Mouse (Mus musculus) heart, postnatal 10 days (tissue): Measurements from ENCODE around the gene Tmem100. TPM values are rescaled to one million over a fixed set of nuclear protein-coding genes. Genes with fewer than 3 reads are reported as not detected.
A peak's percentile ranks its signal among the peaks of the same experiment; 100 is the strongest.

Experiments used
- DNase-seq, 2 experiments: peaks; one replicate each; pipeline ENCODE4 v3.0.0; 2021
- intact Hi-C: fragments of 180-260 bp; cut with DNase I; formaldehyde crosslinking; loops from one replicate; pipeline ENCODE4 v1.15.1; 2025
- total RNA-seq, 2 experiments: library from RNA; stranded (reverse); gene quantifications; 2 replicates each; pipeline ENCODE4 v1.2.3; 2021

The Tmem100 gene
- total RNA-seq: 10 to 100 TPM; 20.4 to 39.3 TPM

DNA sequence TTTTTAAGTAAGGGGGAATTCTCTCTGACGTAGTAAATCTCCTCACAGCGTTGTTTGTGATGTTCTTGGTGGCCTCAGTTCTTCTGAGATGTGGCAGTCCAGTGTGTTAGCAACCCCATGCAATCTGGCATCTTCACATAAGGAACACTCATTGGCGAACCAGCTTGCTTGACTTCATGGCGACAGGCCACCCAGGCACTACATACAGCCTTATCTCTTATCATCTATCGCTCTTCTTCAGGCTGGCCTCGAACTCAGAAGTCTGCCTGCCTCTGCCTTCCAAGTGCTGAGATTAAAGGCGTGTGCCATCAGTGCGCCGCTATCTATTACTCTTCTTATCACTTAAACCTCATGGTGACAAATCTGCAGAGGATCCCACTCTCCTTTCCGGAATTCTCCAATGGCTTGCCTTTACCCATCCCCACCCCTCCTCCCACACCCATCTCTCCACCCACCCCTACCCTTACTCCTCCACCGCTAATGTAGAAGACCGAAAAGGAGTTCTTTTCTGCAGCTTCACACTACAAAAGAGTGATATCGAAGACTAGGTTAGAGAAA is at the start of gene Tmem100:
Tmem100 (plus strand) TSS at position 508 of the 558 bp plus-strand sequence.
- DNase-seq: peak in 1 of 2 experiments; percentile 18
- intact Hi-C loops: loop anchor here (5.0 kb wide), 1 partner anchor 43 kb away; no protein-coding TSS in a partner anchor

DNA sequence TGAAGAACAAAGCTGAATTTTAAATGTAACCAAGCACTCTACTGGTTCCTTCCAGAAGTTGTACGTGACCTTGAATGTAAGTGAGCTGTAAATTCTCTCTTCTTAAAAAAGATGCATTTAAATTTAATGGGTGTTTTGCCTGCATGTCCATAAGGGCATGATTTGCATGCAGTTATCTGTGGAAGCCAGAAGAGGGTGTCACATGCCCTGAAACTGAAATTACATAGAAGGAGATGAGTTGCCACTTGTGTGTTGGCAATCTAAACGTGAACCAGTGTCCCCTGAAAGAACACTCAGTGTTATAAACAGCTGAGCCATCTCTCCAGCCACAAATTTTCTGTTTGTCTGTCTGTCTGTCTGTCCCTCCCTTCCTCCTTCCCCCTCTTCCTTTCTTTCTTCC is 47.2 kb upstream of the Tmem100 start:
- intact Hi-C loops: no loop called here
- DNase-seq: no peak

DNA sequence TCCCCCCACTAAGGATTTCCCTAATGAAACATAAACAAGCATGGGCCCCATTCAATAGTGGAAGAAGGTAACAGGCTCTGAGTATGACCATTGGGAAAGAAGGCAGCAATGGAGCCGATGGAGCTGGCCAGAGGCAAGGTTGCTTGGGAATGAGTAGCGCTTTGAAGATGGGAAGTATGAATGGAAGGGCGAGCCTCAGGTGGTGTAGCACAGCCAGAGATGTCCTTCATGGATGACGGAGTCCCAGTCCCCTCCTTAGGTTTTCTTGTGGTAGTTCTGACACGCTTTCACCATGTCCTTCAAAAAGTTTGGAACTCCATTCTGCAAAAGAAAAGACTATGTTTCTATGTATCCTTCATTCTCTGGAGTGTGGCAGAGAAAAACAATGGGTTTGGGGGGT is 45.7 kb upstream of the Tmem100 start:
- DNase-seq: no peak
- intact Hi-C loops: no loop called here

DNA sequence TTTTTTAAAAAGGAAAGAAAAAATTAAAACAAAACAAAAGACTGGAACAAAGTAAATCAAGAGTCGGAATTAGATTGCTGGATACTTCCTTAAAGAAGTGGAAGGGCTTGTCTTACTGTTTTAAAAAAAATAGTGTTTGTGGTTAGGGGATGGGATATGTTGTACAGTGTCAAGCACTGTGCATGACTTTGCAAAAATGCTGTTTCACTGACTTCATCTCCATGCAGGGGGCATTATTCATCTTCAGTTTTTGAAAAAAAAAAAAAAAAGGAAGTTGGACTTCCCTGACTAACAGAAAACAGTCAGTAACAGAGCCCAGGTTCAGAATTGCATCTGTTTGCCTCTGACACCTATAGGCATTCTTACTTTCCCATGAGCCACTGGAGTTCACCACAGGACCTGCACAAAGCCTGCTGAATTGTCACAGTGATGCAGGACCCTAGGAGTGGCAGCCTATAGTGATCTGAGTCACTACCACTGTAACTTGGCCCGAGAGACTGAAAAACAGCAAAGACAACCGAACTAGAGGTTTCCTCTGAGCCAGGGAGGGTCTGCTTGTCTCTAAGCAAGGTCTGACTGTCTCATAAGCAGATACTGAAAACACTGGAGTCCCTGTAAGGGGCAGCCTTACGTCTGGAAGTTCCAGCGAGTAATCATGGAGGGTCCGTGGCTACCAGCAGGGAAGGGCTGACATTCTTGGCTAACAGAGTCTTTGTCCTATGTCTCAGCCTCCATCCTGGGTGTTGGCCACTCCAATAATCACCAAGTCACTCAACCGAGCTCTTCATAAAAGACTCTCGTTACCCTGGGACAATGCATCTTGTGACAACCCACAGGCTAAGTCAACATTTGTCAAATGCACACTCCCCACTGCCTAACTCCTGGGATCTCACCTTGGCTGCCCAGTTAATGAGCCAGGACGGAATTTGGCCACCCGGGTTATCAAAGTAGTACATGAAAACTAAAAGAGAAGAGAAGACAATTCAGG is 44.7 kb upstream of the Tmem100 start:
- intact Hi-C loops: loop anchor here (5.0 kb wide), 1 partner anchor 47 kb away; the partner anchor contains the start of gene Tmem100
- no peak for DNase-seq

DNA sequence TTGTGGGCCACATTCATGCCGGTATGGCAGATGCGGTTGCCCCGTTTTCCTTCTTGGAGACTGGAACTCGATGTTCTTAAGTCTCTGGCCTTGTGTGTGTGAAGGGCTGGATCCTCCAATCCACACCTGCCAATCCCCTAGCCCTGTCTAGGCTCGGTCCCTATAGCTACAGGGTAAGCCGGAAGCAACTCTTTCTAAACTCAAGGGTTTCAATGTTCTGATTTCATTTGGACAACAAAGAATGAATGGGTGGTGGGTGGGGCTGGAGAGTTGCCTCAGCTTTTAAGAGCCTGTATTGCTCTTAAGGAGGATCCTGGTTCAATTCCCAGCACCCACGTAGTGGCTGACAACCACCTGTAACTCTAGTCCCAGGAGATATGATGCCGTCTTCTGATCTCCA is 43.6 kb upstream of the Tmem100 start:
- intact Hi-C loops: loop anchor here (5.0 kb wide), 1 partner anchor 46 kb away; the partner anchor contains the start of gene Tmem100
- DNase-seq: no peak

DNA sequence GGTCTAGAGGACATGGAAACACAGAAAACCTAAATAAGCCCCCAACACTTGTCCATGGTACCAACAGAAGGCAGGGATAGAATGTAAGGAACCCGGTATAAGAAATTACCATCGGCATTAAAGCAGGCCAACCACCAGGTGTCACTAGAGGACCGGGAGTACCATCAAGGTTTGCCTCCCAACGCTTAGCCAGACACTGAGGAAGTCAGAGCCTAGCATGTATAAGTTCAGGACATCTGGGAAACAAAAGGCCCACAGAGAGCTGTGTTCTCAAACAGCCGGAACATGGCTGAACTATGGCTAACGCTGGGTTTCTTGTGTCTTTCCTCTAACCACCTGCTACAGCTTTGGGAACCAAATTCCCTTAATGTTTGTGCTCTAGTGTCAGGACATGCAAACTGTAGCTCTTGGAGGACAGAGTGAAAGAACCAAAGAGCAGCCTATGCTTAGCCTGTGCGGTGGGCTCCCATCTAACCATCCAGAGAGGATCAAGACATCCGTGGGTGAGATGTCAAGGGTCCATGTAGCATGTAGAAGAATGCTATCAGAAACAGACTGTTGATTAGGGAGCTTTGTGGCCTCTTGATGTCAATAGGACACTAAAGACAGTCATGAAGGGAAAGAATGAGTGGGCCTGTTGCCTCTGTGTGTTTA is 41.1 kb upstream of the Tmem100 start:
- intact Hi-C loops: loop anchor here (1.0 to 5.0 kb wide), 2 partner anchors 43 to 181 kb away; partner anchors contain the start of gene Tmem100
- DNase-seq: peak; percentile 71 to 87

DNA sequence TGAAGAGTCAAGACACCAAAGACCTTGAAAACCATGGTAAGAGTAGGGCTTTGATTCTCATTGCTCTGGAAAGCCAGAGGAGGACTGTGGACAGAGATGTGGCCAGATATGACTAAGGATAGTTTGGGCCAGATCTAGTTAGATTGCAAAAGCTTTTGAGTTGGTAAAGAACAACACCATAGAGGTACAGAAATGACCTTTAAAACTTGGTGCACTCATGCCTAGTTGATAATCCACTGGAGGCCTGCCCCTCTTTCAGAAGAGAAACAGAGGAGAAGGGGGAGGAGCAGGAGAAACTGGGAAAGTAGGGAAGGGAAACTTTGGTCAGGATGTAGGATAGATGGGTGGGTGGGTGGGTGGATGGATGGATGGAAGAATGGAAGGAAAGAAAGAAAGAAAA is 38.5 kb upstream of the Tmem100 start:
- DNase-seq: no peak
- intact Hi-C loops: loop anchor here (2.0 to 5.0 kb wide), 3 partner anchors 27 to 646 kb away; partner anchors contain the start of genes Cox11 and Stxbp4

DNA sequence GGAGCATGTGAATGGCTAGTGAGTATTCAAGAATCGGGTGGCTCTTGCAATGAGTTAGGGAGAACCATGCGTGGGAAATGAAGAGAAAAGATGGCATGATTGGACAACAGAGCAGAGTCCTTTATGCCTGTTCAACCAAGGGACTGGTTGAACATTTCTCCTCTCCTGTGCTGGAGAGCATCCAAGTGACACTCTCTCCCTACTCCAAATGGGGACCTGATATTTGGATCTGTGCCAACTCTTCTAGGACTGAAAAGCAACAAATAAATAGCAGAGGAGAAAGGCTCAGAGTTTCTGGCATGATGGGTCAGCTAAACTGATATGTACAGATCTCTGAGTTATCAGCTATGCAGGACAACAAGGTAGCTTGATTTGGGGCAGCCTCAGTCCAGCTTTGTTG is 35.4 kb upstream of the Tmem100 start:
- DNase-seq: no peak
- intact Hi-C loops: loop anchor here (5.0 kb wide), 2 partner anchors 623 to 643 kb away; partner anchors contain the start of genes Cox11 and Stxbp4

DNA sequence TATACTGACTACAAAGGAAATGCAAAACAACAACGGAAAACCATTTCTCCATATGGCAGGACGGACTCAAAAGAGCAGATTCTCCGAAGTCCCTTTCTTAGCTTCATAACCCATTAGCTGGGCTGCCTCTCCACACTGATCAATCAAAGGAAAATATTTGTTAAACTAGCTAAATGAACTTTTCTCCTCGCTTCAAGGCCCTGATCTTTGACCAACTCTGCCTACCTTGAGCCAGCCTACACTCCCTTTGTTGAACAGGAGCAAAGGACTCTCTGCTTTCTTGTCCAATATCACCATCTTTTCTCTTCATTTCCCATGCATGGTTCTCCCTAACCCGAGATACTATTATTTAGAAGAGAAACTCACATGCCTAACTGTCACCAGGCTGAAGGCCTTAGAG is 34.6 kb upstream of the Tmem100 start:
- DNase-seq: no peak
- intact Hi-C loops: no loop called here

DNA sequence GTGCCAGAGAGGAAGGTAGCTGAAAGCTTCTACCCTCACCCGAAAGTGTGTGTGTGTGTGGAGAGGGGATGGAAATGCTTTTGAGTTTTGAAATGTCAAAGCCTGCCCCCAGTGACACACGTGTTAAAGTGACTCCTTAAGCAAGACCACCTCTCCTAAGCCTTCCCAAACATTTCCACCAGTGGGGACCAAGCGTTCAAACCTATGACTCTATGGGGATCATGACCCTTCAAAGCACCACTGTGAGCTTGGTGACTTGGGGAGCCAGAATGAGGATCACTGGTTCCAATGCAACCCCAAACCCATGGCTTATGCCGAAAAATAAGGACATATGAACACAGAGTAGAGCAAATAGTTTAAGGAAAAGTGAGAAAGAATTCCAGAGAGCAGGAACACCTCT is 33.7 kb upstream of the Tmem100 start:
- intact Hi-C loops: no loop called here
- no peak for DNase-seq

DNA sequence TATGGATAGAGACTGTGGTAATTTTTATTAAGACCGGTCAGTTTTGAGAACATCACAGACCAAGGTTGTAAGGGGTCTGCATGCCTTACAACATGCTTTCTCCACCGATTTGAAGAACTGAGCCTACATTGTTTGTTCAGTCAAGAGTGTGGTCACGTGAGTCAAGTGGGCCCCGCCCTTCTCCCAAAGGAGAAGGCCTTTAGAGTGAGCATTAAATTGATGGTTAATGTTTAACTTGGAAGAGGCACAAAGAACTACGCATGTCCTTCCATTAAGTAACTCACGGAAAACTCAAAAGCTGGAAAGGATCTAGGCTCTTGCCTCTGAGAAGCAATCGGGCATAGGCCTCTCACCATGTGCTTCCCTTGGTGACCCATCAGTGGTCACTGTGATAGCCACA is 33.3 kb upstream of the Tmem100 start:
- intact Hi-C loops: no loop called here
- no peak for DNase-seq

DNA sequence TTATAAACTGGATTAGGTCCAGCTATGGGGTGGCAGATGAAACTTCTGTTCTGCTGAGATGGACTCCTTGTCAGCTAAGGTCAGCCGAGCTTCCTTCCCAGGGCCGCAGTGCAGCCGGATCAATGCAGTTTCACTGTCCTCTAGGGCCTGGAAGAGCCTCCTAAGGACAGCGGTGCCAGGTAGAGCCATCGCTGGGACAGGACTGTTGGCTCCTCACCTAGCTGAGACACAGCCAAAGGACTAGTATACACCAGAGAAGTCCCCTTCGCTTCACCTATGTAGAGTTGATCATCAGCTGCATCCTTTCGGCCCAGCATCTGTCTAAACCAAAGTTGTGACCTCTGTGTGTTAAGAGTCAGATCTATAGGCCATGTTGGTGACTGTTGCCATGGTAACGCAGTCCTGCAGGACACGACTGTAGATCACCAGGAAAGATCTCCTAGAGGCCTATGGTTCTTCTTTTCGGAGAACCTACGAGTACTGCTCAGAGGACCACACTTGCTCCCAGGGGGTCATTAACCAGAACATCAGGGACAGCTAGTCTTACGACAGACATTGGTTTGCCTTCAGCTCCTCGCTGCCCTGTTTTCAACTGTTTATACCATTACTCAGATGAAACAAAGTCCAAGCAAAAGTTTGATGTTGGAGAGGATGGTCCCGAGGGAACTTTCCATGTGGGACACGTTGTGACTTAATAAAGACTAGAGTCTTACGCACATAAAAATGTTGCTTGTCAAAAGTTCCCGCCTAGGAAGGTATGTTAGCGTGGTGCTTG is 31.0 kb upstream of the Tmem100 start:
- DNase-seq: no peak
- intact Hi-C loops: no loop called here

DNA sequence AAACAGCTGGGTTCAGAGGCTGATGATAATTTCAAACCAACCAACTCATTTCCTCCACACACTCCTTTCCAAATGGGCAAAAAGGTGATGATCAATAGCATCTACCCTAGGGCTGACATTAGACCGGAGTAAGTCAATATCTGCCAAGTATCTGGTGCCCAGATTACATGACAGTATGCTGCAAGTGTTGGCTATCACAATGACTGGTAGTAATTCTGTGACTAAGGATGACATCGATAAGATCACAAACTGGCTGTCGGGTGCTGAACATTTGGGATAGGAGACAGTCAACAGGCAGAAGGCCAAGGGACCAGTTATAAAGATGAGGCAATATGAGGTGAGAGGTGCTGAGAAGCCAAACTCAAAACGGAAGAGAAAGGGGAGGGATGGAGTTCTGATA is 29.5 kb upstream of the Tmem100 start:
- no peak for DNase-seq
- intact Hi-C loops: no loop called here

DNA sequence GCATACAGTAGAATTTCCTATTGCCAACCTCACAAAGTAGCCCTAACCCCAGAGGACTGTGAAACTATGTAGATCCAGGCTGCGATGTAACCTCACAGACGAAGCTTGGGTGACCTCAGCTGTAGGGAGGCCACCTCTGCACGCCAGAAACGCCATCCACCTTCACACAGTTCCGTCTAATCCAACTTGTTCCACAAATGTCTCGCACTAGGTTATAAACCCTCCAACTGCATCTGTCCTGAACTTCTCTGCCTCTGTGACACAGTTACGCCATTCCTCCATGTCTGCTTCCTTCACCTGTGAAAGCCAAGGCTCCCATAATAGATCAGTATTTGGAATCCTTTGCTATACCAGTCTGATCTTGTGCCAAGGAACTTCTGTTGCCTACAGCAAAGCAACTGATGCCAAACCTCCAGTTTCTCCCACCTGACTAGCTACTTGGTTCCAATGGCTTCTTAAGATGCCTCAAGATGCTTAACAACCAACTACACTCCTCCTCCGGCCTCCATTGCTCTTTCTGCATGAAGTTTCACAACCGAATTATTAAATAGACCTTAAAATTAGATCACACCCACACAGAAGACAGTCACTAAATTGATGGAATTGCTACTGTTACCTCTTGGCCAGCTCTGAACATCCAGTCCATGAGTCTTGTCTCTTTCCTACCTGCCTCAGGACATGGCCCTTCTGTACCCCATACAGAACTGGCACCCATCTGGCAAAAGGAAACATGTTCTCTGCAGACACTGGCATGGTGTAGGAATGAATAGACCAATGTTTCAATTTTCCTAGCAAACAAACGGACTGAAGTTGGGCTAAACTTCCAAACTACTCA is 28.5 kb upstream of the Tmem100 start:
- DNase-seq: no peak

DNA sequence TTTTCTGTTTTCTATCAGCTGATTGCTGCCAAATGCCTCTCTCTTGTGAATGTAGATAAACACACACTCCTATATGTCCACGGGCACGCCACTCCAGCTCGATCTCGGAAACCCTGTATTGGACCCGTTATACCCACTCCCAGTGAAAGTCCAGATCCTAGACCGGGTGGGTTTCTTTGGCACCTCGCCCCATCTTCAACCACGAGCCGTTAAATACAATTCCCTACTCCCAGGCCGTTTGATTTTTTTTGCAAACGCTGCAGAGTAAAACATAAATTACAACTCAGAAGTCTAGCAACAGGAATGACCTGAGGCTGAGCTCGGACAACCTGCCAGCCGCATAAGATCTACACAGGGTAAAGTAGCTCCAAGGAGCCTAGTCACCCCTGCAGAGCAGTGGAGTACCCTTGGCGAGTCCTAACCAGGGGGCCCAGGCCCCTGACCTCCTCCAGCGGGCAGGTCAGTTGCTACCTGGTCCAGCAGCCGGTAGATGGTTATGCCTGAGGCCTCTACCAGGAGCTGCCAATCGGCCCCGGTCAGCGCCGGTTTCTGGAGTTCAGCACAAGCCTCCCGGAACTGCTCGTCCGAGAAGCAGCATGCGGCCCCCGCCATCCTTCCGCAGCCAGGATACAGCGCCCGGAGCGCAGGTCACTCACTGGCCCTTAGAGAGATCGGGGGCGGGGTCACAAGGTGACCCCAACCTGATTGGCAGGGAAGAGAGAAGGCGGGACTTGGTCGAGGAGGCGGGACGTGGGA is 27.7 kb upstream of the Tmem100 start, which contains the start of gene Pctp:
Pctp (minus strand) TSS at position 664 of the 756 bp plus-strand sequence.
- peak; percentile 81 to 86 for DNase-seq
- intact Hi-C loops: no loop called here

More for the DNA sequence above, 28.5 kb upstream of the Tmem100 start:
- intact Hi-C loops: no loop called here

DNA sequence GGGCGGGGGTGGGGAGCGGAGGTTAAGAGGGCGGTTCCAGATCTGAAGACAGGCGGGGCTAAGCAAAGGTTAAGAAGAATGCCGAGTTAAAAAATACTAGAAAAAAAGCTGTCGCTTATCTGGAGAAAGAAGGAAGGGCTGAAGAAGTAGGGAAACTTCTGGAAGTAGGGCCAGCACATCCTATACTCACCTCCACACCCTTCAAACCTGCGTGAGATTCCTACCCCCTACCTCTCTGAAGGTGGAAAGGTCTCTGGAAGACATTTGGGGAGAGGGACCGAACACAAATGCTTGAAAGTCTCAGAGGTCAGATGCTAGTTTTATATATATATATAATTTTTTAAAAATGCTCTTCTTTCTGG is 27.2 kb upstream of the Tmem100 start:
- intact Hi-C loops: no loop called here

DNA sequence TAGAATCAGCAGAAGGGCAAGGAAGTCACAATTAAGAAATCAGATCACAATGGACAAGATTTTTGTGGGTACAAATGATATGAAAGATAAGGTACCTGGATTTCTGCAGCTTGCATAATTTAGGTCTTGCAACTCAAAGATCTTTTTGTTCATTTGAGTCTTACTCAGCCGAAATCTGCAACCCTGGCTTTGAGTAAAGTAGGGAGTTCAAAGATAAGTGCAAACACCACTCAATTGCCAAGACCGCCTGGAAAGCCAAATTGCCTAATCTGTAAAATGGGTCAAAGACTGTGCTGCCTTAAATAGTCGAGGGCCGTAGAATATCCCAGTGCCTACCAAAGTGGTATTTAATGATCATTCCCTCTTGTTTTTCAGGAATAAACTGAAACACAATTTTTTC is 26.8 kb upstream of the Tmem100 start:
- intact Hi-C loops: no loop called here
- DNase-seq: no peak

More for the DNA sequence above, 27.2 kb upstream of the Tmem100 start:
- DNase-seq: no peak

DNA sequence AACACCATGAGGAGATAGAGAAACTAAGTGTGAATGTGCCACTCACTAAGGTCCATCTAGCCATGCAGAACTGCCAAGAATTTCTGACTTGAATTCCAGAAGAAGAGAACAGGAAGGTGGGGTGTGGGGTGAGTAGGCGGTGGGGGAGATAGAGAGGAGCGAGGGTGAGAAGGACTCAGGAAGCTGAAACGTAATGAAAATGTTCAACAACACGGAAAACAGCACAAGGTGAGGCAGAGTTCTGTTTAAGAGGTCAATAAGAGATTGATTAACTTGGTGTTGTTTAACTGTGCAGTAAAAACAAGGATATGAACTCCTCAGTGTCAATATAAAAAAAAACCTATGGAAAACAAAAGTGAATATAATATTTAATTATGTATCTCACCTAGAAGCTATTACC is 24.0 kb upstream of the Tmem100 start:
- DNase-seq: no peak
- intact Hi-C loops: no loop called here
